Mouse (Mus musculus) limb, embryonic 11.5 days (tissue): ENCODE data around the gene Gins2. TPM values are rescaled to one million over a fixed set of nuclear protein-coding genes. Genes with fewer than 3 reads are reported as not detected.

Experiments
- ATAC-seq: fragments of 200-750 bp; cut with Nextera tagmentation; 2 replicates; pipeline ENCODE4 v1.8.0; 2017; ENCODE audit warnings: low read depth; ENCODE audit not compliant: insufficient number of reproducible peaks, low FRiP score, low TSS enrichment
- DNase-seq: peaks from one replicate; pipeline ENCODE4 v3.0.0-alpha.2; 2015; ENCODE audit warnings: low spot score
- H3K27ac ChIP-seq: fragments of 300-500 bp; sonication (generic); replicated peaks from 2 replicates; pipeline ENCODE4 v1.5.1; 2014; ENCODE audit warnings: low read depth, mild to moderate bottlenecking, low read length
- H3K27me3 ChIP-seq: fragments of 300-500 bp; sonication (generic); 2 replicates; pipeline ENCODE4 v1.6.1; 2014; ENCODE audit warnings: mild to moderate bottlenecking, low read length, mixed read lengths; ENCODE audit not compliant: control insufficient read depth, insufficient read depth
- H3K36me3 ChIP-seq: fragments of 300-500 bp; sonication (generic); 2 replicates; pipeline ENCODE4 v1.6.1; 2014; ENCODE audit warnings: mild to moderate bottlenecking, low read length, moderate library complexity, mixed read lengths; ENCODE audit not compliant: control insufficient read depth, insufficient read depth
- H3K4me1 ChIP-seq: fragments of 300-500 bp; sonication (generic); 2 replicates; pipeline ENCODE4 v1.6.1; 2014; ENCODE audit warnings: low read length, mixed read lengths; ENCODE audit not compliant: control insufficient read depth, insufficient read depth
- H3K4me2 ChIP-seq: fragments of 300-500 bp; sonication (generic); 2 replicates; pipeline ENCODE4 v1.6.1; 2014; ENCODE audit warnings: low read depth, mild to moderate bottlenecking, moderate library complexity; ENCODE audit not compliant: severe bottlenecking
- H3K4me3 ChIP-seq: fragments of 300-500 bp; sonication (generic); 2 replicates; pipeline ENCODE4 v1.5.1; 2014; ENCODE audit warnings: low read depth, low read length
- H3K9ac ChIP-seq: fragments of 300-500 bp; sonication (generic); 2 replicates; pipeline ENCODE4 v1.6.1; 2014; ENCODE audit warnings: mild to moderate bottlenecking, low read length
- H3K9me3 ChIP-seq: fragments of 300-500 bp; sonication (generic); 2 replicates; pipeline ENCODE4 v1.6.1; 2016; ENCODE audit warnings: low read length; ENCODE audit not compliant: control insufficient read depth
- WGBS: fragments of 180-500 bp; shearing (Covaris S2); extraction: QIAGEN DNeasy Blood & Tissue Kit; methylation state at CpG from one replicate; pipeline ENCODE4 v1.1.7; 2014; 5-methylcytosine and 5-hydroxymethylcytosine counted together
- polyA plus RNA-seq: library from polyadenylated mRNA; unstranded; fragments of >200 nt; fragmentation: Nextera tagmentation; extraction: Ambion mirVana; gene quantifications from 2 replicates; pipeline ENCODE4 v1.2.1, GENCODE M21; 2014

The Gins2 gene
- polyA plus RNA-seq, 1 experiment from 2014 or later, result 132 TPM

- Histone ChIP-seq H3K4me1 (peaks cover 71% of the 10 kb centered on the region), H3K27me3 (no peaks in the 10 kb centered on the region), H3K4me2 (no peak overlapping the region; the same call in 1 of the 2 replicates), H3K9ac (no peak overlapping the region), H3K4me3 (no peak overlapping the region), H3K36me3 (peaks cover 7% of the 10 kb centered on the region; the same call in 1 of the 2 replicates), H3K9me3 (no peaks in the 10 kb centered on the region), H3K27ac (no peak overlapping the region)
- WGBS, result 73% methylated on average over 11 of the region's 11 CpGs
- DNase-seq, result no peak
- no peak for ATAC-seq
These were observed 38.0 kb downstream of the Gins2 start for GRCm38 (mm10) chr8:120550937-120551676.

- DNase-seq, result peak; percentile 54
- H3K27ac ChIP-seq, result no peak overlapping the region; the same call in 1 of the 2 replicates
These were observed 38.7 kb downstream of the Gins2 start for GRCm38 (mm10) chr8:120550430-120550829.

GRCm38 (mm10) chr8:120549922-120550321, 39.2 kb downstream of the Gins2 start:
- H3K27me3 ChIP-seq, result no peaks in the 10 kb centered on the region
- peaks cover 75% of the 10 kb centered on the region for H3K4me1 ChIP-seq
- peak overlapping the region; percentile 0 for H3K4me3 ChIP-seq
- peaks cover 7% of the 10 kb centered on the region; the same call in 1 of the 2 replicates for H3K36me3 ChIP-seq
- no peak overlapping the region for H3K9ac ChIP-seq
- peak overlapping the region; percentile 38 for H3K4me2 ChIP-seq
- H3K9me3 ChIP-seq, result no peaks in the 10 kb centered on the region
- WGBS, result 6% methylated on average over 11 of the region's 11 CpGs
- DNase-seq (peak; percentile 43), ATAC-seq (no peak)
- no peak overlapping the region; the same call in 1 of the 2 replicates for H3K27ac ChIP-seq

More at GRCm38 (mm10) chr8:120550430-120550829, 38.7 kb downstream of the Gins2 start:
- Histone ChIP-seq H3K9ac (no peak overlapping the region), H3K4me1 (peaks cover 71% of the 10 kb centered on the region), H3K9me3 (no peaks in the 10 kb centered on the region), H3K4me2 (no peak overlapping the region; the same call in 1 of the 2 replicates), H3K27me3 (no peaks in the 10 kb centered on the region), H3K36me3 (peaks cover 7% of the 10 kb centered on the region; the same call in 1 of the 2 replicates), H3K4me3 (no peak overlapping the region)
- 2% methylated on average over 12 of the region's 12 CpGs for WGBS
- no peak for ATAC-seq

- Histone ChIP-seq H3K4me2 (peak overlapping the region; percentile 38), H3K27ac (peak overlapping the region; percentile 3; the same call in 1 of the 2 replicates)
These were observed 39.7 kb downstream of the Gins2 start for GRCm38 (mm10) chr8:120549321-120549921.

GRCm38 (mm10) chr8:120548313-120548761, 40.8 kb downstream of the Gins2 start:
- no peak overlapping the region for H3K9ac ChIP-seq
- H3K9me3 ChIP-seq, result no peaks in the 10 kb centered on the region
- WGBS, result 40% methylated on average over 16 of the region's 16 CpGs

More at GRCm38 (mm10) chr8:120549321-120549921, 39.7 kb downstream of the Gins2 start:
- DNase-seq, result peak; percentile 63
- 2% methylated on average over 25 of the region's 25 CpGs for WGBS
- Histone ChIP-seq H3K27me3 (no peaks in the 10 kb centered on the region), H3K4me3 (peak overlapping the region; percentile 0), H3K9ac (0 out of 2 replicates have a peak overlapping the region, but pooled peaks have one; percentile 24), H3K4me1 (peaks cover 78% of the 10 kb centered on the region), H3K9me3 (no peaks in the 10 kb centered on the region), H3K36me3 (peaks cover 3% of the 10 kb centered on the region; the same call in 1 of the 2 replicates)
- ATAC-seq, result 0 out of 2 replicates have a peak, but pooled peaks have one; percentile 31

GRCm38 (mm10) chr8:120547562-120547961, 41.5 kb downstream of the Gins2 start:
- DNase-seq, result no peak
- peaks cover 91% of the 10 kb centered on the region for H3K4me1 ChIP-seq
- H3K9me3 ChIP-seq, result no peaks in the 10 kb centered on the region
- no peak overlapping the region for H3K9ac ChIP-seq
- H3K36me3 ChIP-seq, result no peaks in the 10 kb centered on the region
- no peak for ATAC-seq
- no peak overlapping the region for H3K27ac ChIP-seq
- WGBS, result 63% methylated on average over 9 of the region's 9 CpGs
- H3K4me3 ChIP-seq, result no peak overlapping the region
- H3K27me3 ChIP-seq, result no peaks in the 10 kb centered on the region
- no peak overlapping the region for H3K4me2 ChIP-seq

More at GRCm38 (mm10) chr8:120548313-120548761, 40.8 kb downstream of the Gins2 start:
- no peaks in the 10 kb centered on the region for H3K27me3 ChIP-seq
- no peaks in the 10 kb centered on the region for H3K36me3 ChIP-seq
- ATAC-seq (no peak), DNase-seq (no peak)
- H3K4me3 ChIP-seq, result no peak overlapping the region
- H3K4me1 ChIP-seq, result peaks cover 84% of the 10 kb centered on the region
- H3K27ac ChIP-seq, result no peak overlapping the region
- H3K4me2 ChIP-seq, result no peak overlapping the region

GRCm38 (mm10) chr8:120544155-120544554, 44.9 kb downstream of the Gins2 start:
- no peaks in the 10 kb centered on the region for H3K36me3 ChIP-seq
- 62% methylated on average over 5 of the region's 5 CpGs for WGBS
- no peak for DNase-seq
- no peak overlapping the region for H3K4me2 ChIP-seq
- peaks cover 80% of the 10 kb centered on the region for H3K4me1 ChIP-seq
- H3K27ac ChIP-seq, result no peak overlapping the region
- no peak overlapping the region for H3K4me3 ChIP-seq
- no peak for ATAC-seq
- H3K9me3 ChIP-seq, result no peaks in the 10 kb centered on the region
- H3K9ac ChIP-seq, result no peak overlapping the region
- H3K27me3 ChIP-seq, result no peaks in the 10 kb centered on the region

GRCm38 (mm10) chr8:120543416-120544055, 45.6 kb downstream of the Gins2 start:
- Histone ChIP-seq H3K4me2 (no peak overlapping the region), H3K27me3 (no peaks in the 10 kb centered on the region), H3K36me3 (no peaks in the 10 kb centered on the region), H3K9ac (no peak overlapping the region), H3K27ac (no peak overlapping the region), H3K4me1 (peaks cover 80% of the 10 kb centered on the region), H3K4me3 (no peak overlapping the region), H3K9me3 (no peaks in the 10 kb centered on the region)
- 62% methylated on average over 8 of the region's 8 CpGs for WGBS
- DNase-seq (no peak), ATAC-seq (no peak)
